Mouse (Mus musculus) liver, embryonic 12.5 days (tissue): ENCODE measurements around the gene Zc3h8. TPM values are rescaled to one million over a fixed set of nuclear protein-coding genes. Genes with fewer than 3 reads are reported as not detected.

Source experiments
- ATAC-seq: fragments of 200-750 bp; cut with Nextera tagmentation; 2 replicates; pipeline ENCODE4 v1.8.0; 2017; ENCODE audit warnings: moderate number of reproducible peaks, mild to moderate bottlenecking, moderate library complexity
- H3K27ac ChIP-seq: fragments of 300-500 bp; sonication (generic); 2 replicates; pipeline ENCODE4 v1.5.1; 2016; ENCODE audit warnings: mild to moderate bottlenecking
- H3K27me3 ChIP-seq: fragments of 300-500 bp; sonication (generic); replicated peaks from 2 replicates; pipeline ENCODE4 v1.6.1; 2016; ENCODE audit warnings: mild to moderate bottlenecking, moderate library complexity
- H3K36me3 ChIP-seq: fragments of 300-500 bp; sonication (generic); 2 replicates; pipeline ENCODE4 v1.6.1; 2016; ENCODE audit warnings: mild to moderate bottlenecking, moderate library complexity
- H3K4me1 ChIP-seq: fragments of 300-500 bp; sonication (generic); 2 replicates; pipeline ENCODE4 v1.6.1; 2016
- H3K4me2 ChIP-seq: fragments of 300-500 bp; sonication (generic); 2 replicates; pipeline ENCODE4 v1.6.1; 2016; ENCODE audit warnings: mild to moderate bottlenecking, moderate library complexity
- H3K4me3 ChIP-seq: fragments of 300-500 bp; sonication (generic); 2 replicates; pipeline ENCODE4 v1.5.1; 2016; ENCODE audit warnings: mild to moderate bottlenecking, moderate library complexity
- H3K9ac ChIP-seq: fragments of 300-500 bp; sonication (generic); 2 replicates; pipeline ENCODE4 v1.6.1; 2016; ENCODE audit warnings: mild to moderate bottlenecking, moderate library complexity
- H3K9me3 ChIP-seq: fragments of 300-500 bp; sonication (generic); replicated peaks from 2 replicates; pipeline ENCODE4 v1.6.1; 2016; ENCODE audit warnings: mild to moderate bottlenecking, moderate library complexity
- WGBS: fragments of 180-500 bp; shearing (Covaris S2); methylation state at CpG from one replicate; pipeline ENCODE4 v1.1.7; 2016; ENCODE audit not compliant: insufficient replicate concordance; 5-methylcytosine and 5-hydroxymethylcytosine counted together
- polyA plus RNA-seq: library from polyadenylated mRNA; unstranded; fragments of >200 nt; fragmentation: Nextera tagmentation; extraction: Ambion mirVana; gene quantifications from 2 replicates; pipeline ENCODE4 v1.2.1, GENCODE M21; 2016

Gene Zc3h8
- polyA plus RNA-seq, 1 experiment from 2014 or later, result 6.0 TPM

DNA sequence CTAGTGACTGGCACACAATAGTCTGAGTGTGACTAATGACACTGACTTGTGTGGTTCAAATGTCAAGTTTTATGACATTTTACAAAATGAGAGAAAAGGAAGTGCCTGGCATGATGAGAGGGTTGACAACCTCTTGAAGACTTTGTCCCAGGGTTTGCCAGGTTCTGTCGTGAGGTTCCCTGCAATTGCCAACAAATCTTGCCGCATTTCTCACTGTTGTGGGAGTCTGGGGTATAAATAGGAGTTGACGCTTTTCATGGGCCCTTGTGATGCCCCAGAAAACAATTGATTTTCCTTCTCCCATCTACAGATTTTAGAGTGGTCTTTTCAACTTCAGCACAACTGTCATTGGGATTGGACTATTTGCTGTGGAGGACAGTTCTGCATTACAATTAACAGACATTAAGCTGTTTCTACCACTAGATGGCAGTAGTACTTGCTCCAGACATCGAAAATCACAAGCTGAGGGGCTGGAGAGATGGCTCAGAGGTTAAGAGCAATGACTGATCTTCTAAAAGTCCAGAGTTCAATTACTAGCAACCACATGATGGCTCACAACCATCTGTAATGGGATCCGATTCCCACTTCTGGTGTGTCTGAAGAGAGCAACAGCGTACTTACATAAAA lies 4.2 kb upstream of the Zc3h8 start:
- Histone ChIP-seq H3K9me3 (no peaks in the 10 kb centered on the region), H3K4me1 (peaks cover 4% of the 10 kb centered on the region; the same call in 1 of the 2 replicates), H3K27me3 (peaks cover 9% of the 10 kb centered on the region; the same call in 1 of the 2 replicates), H3K27ac (no peak overlapping the region), H3K4me3 (no peak overlapping the region), H3K36me3 (no peaks in the 10 kb centered on the region), H3K4me2 (no peak overlapping the region), H3K9ac (no peak overlapping the region)
- 36% methylated on average over 6 of the region's 6 CpGs for WGBS
- no peak for ATAC-seq

DNA sequence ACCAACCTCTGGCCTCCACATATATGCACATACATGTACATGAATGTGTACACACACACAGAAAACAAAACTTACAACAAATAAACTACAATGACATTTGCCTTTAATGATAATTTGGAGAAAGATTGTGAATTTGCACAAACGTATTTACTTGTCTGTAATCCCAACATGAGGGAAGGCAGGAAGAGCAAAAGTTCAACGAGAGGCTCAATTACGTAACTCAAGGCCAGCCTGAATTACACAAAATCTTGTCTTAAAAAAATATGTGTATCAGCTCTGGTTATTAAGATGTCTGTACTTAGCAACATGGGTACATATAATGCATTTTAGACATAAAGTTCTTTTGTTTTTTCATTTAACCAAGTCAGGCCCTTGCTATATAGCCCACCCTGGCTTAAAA lies 7.6 kb downstream of the Zc3h8 start:
- Histone ChIP-seq H3K4me3 (no peak overlapping the region), H3K4me1 (no peaks in the 10 kb centered on the region), H3K9ac (no peak overlapping the region), H3K27me3 (no peaks in the 10 kb centered on the region), H3K27ac (no peak overlapping the region), H3K4me2 (no peak overlapping the region), H3K9me3 (no peaks in the 10 kb centered on the region), H3K36me3 (peaks cover 54% of the 10 kb centered on the region)
- ATAC-seq, result no peak
- 74% methylated on average over 3 of the region's 3 CpGs for whole genome bisulfite sequencing

DNA sequence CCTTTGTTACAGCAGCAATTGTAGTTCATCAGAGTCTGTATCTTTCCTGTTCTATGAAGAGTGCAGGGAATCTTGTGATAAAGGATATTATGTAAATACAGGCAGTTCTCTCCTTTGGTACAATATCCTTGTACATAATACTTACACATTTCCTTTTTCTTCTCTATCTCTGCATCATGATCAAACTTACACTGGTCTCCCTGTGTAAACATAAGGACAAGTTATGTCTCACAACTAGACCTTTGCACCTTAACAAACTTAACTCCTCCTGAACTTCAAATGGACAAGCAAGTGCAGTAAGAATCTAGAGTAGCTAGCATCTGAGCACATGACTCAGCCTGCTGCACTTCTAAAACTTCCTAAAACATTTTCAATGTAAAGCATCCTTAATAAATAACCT lies 13.2 kb downstream of the Zc3h8 start:
- H3K4me2 ChIP-seq, result no peak overlapping the region
- no peaks in the 10 kb centered on the region for H3K4me1 ChIP-seq
- H3K27me3 ChIP-seq, result no peaks in the 10 kb centered on the region
- H3K9ac ChIP-seq, result no peak overlapping the region
- ATAC-seq, result no peak
- no peaks in the 10 kb centered on the region for H3K9me3 ChIP-seq
- peaks cover 68% of the 10 kb centered on the region for H3K36me3 ChIP-seq
- H3K4me3 ChIP-seq, result no peak overlapping the region
- no peak overlapping the region for H3K27ac ChIP-seq

DNA sequence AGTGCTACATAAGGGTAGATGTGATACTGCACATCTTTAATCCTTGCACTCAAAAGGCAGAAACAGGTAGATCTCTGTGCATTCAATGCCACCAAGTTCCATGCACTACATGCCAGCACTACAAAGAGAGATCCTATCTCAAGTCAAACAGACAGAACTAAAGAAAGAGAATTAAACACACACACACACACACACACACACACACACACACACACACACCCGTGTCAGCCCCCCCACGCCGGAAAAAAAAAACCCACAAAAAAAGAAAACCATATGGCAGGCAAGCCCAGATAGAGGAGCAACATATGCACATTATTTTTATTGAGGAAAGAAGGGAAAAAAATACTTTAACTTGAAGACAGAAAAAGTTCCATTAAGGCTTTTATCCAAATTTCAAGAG lies 15.4 kb downstream of the Zc3h8 start:
- WGBS, result 79% methylated on average over 3 of the region's 3 CpGs
- no peak overlapping the region for H3K4me2 ChIP-seq
- no peak overlapping the region for H3K9ac ChIP-seq
- no peak overlapping the region for H3K4me3 ChIP-seq
- no peaks in the 10 kb centered on the region for H3K4me1 ChIP-seq
- no peak for ATAC-seq
- H3K9me3 ChIP-seq, result no peaks in the 10 kb centered on the region
- no peak overlapping the region for H3K27ac ChIP-seq
- peaks cover 66% of the 10 kb centered on the region for H3K36me3 ChIP-seq
- no peaks in the 10 kb centered on the region for H3K27me3 ChIP-seq

DNA sequence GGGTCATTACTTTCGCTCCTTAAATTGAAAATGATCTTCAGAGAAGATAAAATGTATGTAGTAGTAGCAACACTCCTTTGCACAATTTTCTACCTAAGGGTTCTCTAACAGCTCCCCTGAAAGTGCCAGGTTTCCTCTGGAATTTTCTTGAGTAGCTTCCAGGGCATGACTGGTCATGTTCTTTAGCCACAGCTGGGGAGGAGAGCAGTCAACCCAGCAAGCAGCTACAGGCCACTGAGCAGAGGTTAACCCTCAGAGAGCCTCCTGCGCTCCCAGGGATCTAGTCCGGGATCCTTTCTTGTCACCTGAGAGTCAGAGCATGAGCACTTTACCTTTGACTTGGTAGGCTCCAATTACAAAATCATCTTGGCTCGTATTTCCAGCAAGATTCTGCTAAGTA lies 19.1 kb downstream of the Zc3h8 start:
- WGBS, result 78% methylated on average over 4 of the region's 4 CpGs
- H3K4me1 ChIP-seq, result no peaks in the 10 kb centered on the region

DNA sequence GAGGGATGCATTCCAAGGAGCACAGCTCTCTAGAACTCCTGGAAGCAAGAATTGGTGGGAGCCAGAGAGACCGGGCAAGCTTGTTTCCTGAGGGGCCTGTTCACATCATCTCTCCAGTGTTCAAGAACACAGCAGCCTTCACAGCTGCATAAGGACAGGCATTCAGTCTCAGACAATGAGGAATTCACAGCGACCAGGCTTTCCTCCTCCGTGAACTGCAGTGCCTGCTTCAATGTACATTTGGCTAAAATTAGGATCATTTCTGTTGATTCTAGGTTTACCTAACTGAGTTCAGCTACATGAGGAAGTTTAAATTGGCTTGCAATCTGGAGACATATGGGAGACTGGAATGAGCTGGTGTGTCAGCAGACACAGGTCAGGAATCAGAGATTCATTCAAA lies 27.3 kb downstream of the Zc3h8 start:
- no peak for ATAC-seq
- Histone ChIP-seq H3K27me3 (no peaks in the 10 kb centered on the region), H3K4me3 (no peak overlapping the region), H3K36me3 (no peaks in the 10 kb centered on the region), H3K27ac (no peak overlapping the region), H3K4me1 (no peaks in the 10 kb centered on the region), H3K9ac (no peak overlapping the region), H3K9me3 (no peaks in the 10 kb centered on the region), H3K4me2 (no peak overlapping the region)
- 76% methylated on average over 3 of the region's 3 CpGs for WGBS

More for the DNA sequence above, 19.1 kb downstream of the Zc3h8 start:
- Histone ChIP-seq H3K9me3 (no peaks in the 10 kb centered on the region), H3K9ac (no peak overlapping the region), H3K4me2 (no peak overlapping the region), H3K36me3 (peaks cover 44% of the 10 kb centered on the region), H3K27me3 (no peaks in the 10 kb centered on the region), H3K27ac (no peak overlapping the region), H3K4me3 (no peak overlapping the region)
- no peak for ATAC-seq

DNA sequence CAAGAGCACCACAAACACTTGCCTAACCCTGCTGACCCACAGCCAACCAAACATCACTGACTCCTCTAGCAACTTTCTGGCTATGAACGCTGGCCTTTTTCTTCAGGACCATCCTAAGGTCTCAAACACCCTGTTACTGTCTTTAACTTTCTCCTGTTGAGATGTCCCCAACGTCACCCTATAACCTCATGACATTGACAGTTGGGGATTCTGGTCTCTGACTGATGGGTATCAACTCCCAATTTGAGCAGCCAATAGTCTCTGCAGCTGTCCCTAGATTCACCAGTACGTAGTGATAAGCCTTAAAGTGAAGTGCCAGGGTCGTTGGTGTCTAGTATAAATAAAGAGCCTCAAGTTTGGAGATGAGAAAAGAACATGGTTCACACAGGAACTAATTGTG lies 28.9 kb downstream of the Zc3h8 start:
- WGBS, result 53% methylated on average over 4 of the region's 4 CpGs
- H3K9ac ChIP-seq, result no peak overlapping the region

DNA sequence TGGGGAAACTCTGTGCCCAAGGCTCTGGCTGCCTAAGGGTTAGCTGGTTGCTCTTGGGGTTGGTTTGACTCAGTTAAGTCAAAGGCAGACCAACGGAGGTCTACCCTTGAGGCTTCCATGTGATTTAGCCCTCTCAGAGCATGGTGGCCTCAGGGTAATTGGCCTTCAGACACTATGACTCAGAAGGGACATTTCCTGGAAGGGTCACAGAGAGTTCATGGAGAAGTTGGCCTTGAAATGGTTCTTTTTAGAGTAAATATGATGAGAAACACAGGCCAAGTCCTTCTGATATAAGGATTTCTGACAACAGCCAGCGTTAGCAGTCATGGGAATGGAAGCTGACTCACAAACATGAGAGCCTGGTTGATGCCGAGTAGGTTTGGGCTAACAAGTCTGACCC lies 40.2 kb downstream of the Zc3h8 start:
- no peaks in the 10 kb centered on the region for H3K27me3 ChIP-seq
- H3K9ac ChIP-seq, result no peak overlapping the region
- 0 out of 2 replicates have a peak, but pooled peaks cover 4% of the 10 kb centered on the region for H3K9me3 ChIP-seq
- WGBS, result 63% methylated on average over 3 of the region's 3 CpGs
- ATAC-seq, result no peak
- H3K4me3 ChIP-seq, result no peak overlapping the region
- no peaks in the 10 kb centered on the region for H3K36me3 ChIP-seq
- no peak overlapping the region for H3K27ac ChIP-seq
- H3K4me1 ChIP-seq, result no peaks in the 10 kb centered on the region
- H3K4me2 ChIP-seq, result no peak overlapping the region

More for the DNA sequence above, 28.9 kb downstream of the Zc3h8 start:
- Histone ChIP-seq H3K4me1 (no peaks in the 10 kb centered on the region), H3K4me3 (no peak overlapping the region), H3K36me3 (no peaks in the 10 kb centered on the region), H3K27ac (no peak overlapping the region), H3K4me2 (no peak overlapping the region), H3K9me3 (no peaks in the 10 kb centered on the region), H3K27me3 (no peaks in the 10 kb centered on the region)
- no peak for ATAC-seq

DNA sequence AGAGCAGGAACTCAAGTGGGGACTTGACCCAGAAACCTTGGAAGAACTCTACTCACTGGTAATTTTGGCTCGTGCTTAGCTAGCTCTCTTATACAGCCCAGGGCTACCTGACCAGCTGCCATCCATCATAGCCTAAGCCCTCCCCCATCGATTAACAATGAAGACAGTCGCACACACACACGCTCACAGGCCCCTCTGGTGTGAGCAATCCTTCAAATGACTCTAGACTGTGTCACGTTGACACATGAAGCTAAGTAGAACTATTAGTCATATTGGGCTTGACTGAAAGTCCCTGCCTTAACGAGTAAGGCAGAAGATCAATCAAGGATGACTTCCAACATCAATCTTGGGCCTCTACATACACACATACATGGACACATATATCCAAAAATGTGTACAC lies 41.0 kb downstream of the Zc3h8 start:
- H3K36me3 ChIP-seq, result no peaks in the 10 kb centered on the region
- no peak overlapping the region for H3K27ac ChIP-seq
- ATAC-seq, result no peak
- no peak overlapping the region for H3K4me2 ChIP-seq
- H3K27me3 ChIP-seq, result no peaks in the 10 kb centered on the region
- 71% methylated on average over 6 of the region's 6 CpGs for WGBS
- H3K9me3 ChIP-seq, result 0 out of 2 replicates have a peak, but pooled peaks cover 4% of the 10 kb centered on the region
- H3K4me1 ChIP-seq, result no peaks in the 10 kb centered on the region
- no peak overlapping the region for H3K4me3 ChIP-seq
- H3K9ac ChIP-seq, result no peak overlapping the region

DNA sequence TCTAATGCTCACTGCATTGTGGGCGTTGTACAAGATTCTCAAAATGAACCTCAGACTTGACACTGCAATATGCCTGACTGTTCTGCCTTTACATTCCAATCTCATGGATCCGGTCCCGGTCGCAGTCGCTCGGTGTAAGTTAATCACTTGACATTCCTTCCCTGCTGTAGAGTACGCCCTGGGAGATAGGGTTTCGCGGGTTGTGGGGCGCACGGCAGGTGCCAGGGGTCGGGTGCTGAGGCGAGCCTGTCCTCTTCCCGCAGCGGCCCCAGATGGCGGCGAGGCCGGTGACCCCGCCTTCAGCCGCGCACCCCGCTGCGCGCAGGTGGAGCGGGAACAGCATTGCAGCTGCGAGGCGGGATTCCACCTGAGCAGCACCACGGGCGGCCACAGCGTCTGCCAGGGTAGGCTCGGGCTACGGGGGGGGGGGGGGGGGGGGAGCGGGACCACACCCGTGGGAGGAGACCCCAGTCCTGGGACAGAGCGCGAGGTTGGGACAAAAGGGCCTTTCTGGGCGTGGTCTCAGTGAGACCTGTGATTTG lies 51.6 kb downstream of the Zc3h8 start:
- Histone ChIP-seq H3K4me1 (peaks cover 3% of the 10 kb centered on the region; the same call in 1 of the 2 replicates), H3K9me3 (peaks cover 5% of the 10 kb centered on the region; the same call in 1 of the 2 replicates), H3K9ac (peak overlapping the region; percentile 37; the same call in 1 of the 2 replicates), H3K36me3 (no peaks in the 10 kb centered on the region), H3K27ac (no peak overlapping the region), H3K4me3 (peak overlapping the region; percentile 28), H3K4me2 (peak overlapping the region; percentile 61), H3K27me3 (peaks cover 18% of the 10 kb centered on the region)
- no peak for ATAC-seq
- 13% methylated on average over 36 of the region's 37 CpGs for WGBS

DNA sequence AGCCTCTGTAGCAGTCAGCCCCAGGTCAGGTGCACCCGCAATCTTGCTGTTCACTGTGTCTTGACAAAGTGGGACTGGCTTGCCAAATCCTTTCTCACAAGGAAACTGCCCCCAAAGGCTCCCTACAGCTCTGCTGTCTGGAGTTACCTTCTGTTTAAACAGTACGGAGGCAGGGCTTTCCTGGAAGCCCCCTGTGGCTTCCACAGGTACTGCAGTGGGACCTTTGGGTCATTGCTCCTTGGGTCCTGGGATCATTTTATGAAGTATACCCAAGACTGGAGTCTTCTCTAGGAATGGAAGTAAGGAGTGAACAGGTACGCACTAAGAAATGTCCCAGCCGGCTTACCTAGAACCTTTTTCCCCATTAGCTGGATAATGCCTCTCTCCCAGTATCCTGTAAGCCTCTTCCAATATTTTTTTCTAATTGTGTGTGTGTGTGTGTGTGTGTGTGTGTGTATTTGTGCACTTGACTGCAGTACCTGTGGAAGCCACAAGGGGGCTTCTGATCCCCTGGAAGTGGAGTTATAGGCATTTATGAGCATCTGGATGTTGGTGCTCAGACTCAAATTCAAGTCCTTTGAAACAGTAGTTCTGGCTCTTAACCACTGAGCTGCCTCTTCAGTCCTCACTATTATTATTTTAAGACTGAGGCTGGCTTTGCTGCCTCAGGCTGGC lies 53.1 kb downstream of the Zc3h8 start:
- H3K9ac ChIP-seq, result no peak overlapping the region
- 76% methylated on average over 4 of the region's 4 CpGs for WGBS
- peaks cover 18% of the 10 kb centered on the region for H3K27me3 ChIP-seq
- H3K27ac ChIP-seq, result no peak overlapping the region
- peaks cover 3% of the 10 kb centered on the region; the same call in 1 of the 2 replicates for H3K4me1 ChIP-seq
- no peak overlapping the region for H3K4me2 ChIP-seq
- peaks cover 5% of the 10 kb centered on the region; the same call in 1 of the 2 replicates for H3K9me3 ChIP-seq
- no peak overlapping the region for H3K4me3 ChIP-seq
- ATAC-seq, result no peak
- no peaks in the 10 kb centered on the region for H3K36me3 ChIP-seq

DNA sequence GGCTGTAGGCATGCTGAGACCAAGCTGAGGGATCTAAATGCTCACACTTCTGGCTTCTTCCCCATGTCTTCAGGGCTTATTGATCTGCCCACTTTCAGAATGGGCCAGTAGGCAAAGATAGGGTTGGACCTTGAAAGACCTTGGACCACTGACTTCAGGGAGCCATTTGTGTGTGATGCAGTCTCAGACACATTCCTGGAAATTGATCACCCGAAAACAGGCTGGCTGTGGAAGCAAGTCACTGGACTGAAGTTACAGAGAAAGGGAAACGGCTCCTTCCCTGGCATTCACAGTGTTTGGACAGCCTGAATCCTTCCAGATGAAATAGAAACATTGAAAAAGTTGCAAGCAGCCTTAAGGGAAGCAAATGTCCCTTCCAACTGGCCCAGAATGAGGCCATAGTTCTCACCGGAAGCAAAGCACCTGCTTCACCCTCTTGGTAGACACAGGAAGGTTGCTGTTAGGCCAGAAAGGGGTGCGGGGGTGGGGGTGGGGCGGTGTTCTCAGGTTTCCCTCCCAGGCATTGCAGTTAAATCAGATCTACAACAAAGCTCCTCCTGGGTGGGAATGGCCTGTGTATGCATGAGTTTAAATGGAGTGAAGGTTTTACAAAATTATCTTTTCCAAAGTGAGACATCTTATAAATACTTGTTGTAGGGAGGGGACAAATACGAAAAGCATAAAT lies 55.9 kb downstream of the Zc3h8 start:
- Histone ChIP-seq H3K36me3 (no peaks in the 10 kb centered on the region), H3K27ac (no peak overlapping the region), H3K27me3 (peaks cover 11% of the 10 kb centered on the region), H3K4me3 (no peak overlapping the region), H3K4me2 (no peak overlapping the region), H3K9ac (no peak overlapping the region), H3K4me1 (peaks cover 3% of the 10 kb centered on the region; the same call in 1 of the 2 replicates), H3K9me3 (peaks cover 5% of the 10 kb centered on the region; the same call in 1 of the 2 replicates)
- 51% methylated on average over 6 of the region's 6 CpGs for WGBS
- no peak for ATAC-seq
